Mouse (Mus musculus) liver, embryonic 13.5 days (tissue): Measurements from ENCODE around the gene Tmtc1. TPM values are rescaled to one million over a fixed set of nuclear protein-coding genes. Genes with fewer than 3 reads are reported as not detected.

Source experiments
- ATAC-seq: fragments of 200-750 bp; cut with Nextera tagmentation; 2 replicates; pipeline ENCODE4 v1.8.0; 2017; ENCODE audit warnings: low read depth, mild to moderate bottlenecking, moderate number of reproducible peaks, moderate library complexity
- DNase-seq: peaks from one replicate; pipeline ENCODE4 v3.0.0; 2022
- H3K27ac ChIP-seq: fragments of 300-500 bp; sonication (generic); 2 replicates; pipeline ENCODE4 v1.5.1; 2015; ENCODE audit warnings: moderate library complexity, mild to moderate bottlenecking, inconsistent platforms
- H3K27me3 ChIP-seq: fragments of 300-500 bp; sonication (generic); 2 replicates; pipeline ENCODE4 v1.6.1; 2015; ENCODE audit warnings: mild to moderate bottlenecking, inconsistent platforms
- H3K36me3 ChIP-seq: fragments of 300-500 bp; sonication (generic); 2 replicates; pipeline ENCODE4 v1.6.1; 2015; ENCODE audit warnings: mild to moderate bottlenecking, inconsistent platforms
- H3K4me1 ChIP-seq: fragments of 300-500 bp; sonication (generic); replicated peaks from 2 replicates; pipeline ENCODE4 v1.6.1; 2015; ENCODE audit warnings: inconsistent platforms
- H3K4me2 ChIP-seq: fragments of 300-500 bp; sonication (generic); 2 replicates; pipeline ENCODE4 v1.6.1; 2015; ENCODE audit warnings: inconsistent platforms, mild to moderate bottlenecking, moderate library complexity
- H3K4me3 ChIP-seq: fragments of 300-500 bp; sonication (generic); replicated peaks from 2 replicates; pipeline ENCODE4 v1.5.1; 2015; ENCODE audit warnings: mild to moderate bottlenecking, inconsistent platforms
- H3K9ac ChIP-seq: fragments of 300-500 bp; sonication (generic); 2 replicates; pipeline ENCODE4 v1.6.1; 2015; ENCODE audit warnings: mild to moderate bottlenecking, inconsistent platforms
- H3K9me3 ChIP-seq: fragments of 300-500 bp; sonication (generic); replicated peaks from 2 replicates; pipeline ENCODE4 v1.6.1; 2016; ENCODE audit warnings: inconsistent platforms
- WGBS: fragments of 180-500 bp; shearing (Covaris S2); methylation state at CpG from one replicate; pipeline ENCODE4 v1.1.7; 2015; ENCODE audit not compliant: insufficient replicate concordance; 5-methylcytosine and 5-hydroxymethylcytosine counted together
- polyA plus RNA-seq: library from polyadenylated mRNA; unstranded; fragments of >200 nt; fragmentation: Nextera tagmentation; extraction: Ambion mirVana; gene quantifications from 2 replicates; pipeline ENCODE4 v1.2.1, GENCODE M21; 2015

The Tmtc1 gene
- polyA plus RNA-seq, 1 experiment from 2014 or later, result 0.10 TPM

- peaks cover 73% of the 10 kb centered on the region for H3K36me3 ChIP-seq
- no peak overlapping the region for H3K27ac ChIP-seq
- no peak for DNase-seq
Measured at GRCm38 (mm10) chr6:148199177-148199576, 245.0 kb downstream of the Tmtc1 start.

DNA sequence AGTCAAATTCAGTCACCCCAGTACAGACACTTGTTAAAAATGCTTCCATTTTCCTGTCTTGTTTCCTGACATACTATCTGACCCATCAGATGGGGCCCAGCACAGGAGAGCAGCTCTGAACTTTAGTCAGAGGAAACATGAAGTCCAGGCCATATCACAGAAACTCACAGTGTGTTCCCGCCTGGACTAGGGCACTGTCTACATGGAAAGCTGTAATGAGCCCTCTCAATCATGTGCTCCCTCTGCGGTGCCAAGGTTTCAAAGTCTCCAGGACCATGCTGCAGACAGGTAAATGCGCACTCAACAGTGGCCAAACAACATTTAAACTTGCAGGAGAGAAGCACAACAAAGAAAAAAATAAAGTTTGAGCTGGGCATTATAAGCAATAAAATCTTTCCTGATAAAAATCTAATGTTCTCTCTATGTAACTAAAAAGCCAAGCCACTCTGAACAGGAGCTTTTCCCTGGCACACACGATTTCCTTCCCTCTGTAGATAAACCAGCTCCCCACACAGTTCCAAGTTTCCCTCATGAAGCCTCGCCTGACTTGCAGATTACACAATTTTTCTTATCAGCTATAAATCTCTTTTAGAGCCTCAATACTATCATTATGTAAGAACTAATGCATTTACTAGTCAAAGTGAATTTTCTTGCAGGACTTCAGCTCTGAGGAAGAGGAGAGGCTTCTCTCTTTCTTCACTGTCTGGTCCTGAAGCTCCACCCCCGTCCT lies 250.1 kb downstream of the Tmtc1 start:
- 74% methylated on average over 6 of the region's 6 CpGs for WGBS
- ATAC-seq (no peak), DNase-seq (no peak)
- Histone ChIP-seq H3K27me3 (no peaks in the 10 kb centered on the region), H3K4me3 (no peak overlapping the region), H3K36me3 (peaks cover 74% of the 10 kb centered on the region), H3K27ac (no peak overlapping the region), H3K4me2 (no peak overlapping the region), H3K4me1 (no peaks in the 10 kb centered on the region), H3K9me3 (no peaks in the 10 kb centered on the region), H3K9ac (no peak overlapping the region)

More at GRCm38 (mm10) chr6:148199177-148199576, 245.0 kb downstream of the Tmtc1 start:
- no peak for ATAC-seq
- H3K4me1 ChIP-seq, result no peaks in the 10 kb centered on the region; the same call in 1 of the 2 replicates
- no peak overlapping the region for H3K4me2 ChIP-seq
- WGBS, result 82% methylated on average over 2 of the region's 2 CpGs
- no peak overlapping the region for H3K9ac ChIP-seq
- no peak overlapping the region for H3K4me3 ChIP-seq
- H3K9me3 ChIP-seq, result no peaks in the 10 kb centered on the region
- H3K27me3 ChIP-seq, result no peaks in the 10 kb centered on the region

DNA sequence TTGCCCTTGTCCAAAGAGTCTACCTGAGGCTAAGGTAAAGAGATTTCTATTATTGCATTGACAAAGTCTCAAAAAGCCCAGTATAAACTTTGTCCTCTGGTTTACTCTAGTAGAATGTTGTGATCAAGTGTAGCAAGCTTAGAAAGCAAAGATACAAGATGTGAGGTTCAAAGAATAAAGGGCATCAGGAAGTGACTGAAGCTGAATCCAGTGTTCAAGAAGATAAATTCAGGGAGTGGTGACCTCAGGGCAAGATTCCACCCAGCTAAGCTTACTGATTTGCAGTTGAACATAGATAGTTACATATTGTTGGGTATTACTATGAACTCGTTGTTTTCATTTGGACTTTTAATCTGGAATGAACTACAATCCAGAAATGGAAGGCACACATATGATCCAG lies 258.5 kb downstream of the Tmtc1 start:
- DNase-seq (no peak), ATAC-seq (no peak)
- WGBS, result 68% methylated on average over 1 of the region's 1 CpGs
- Histone ChIP-seq H3K4me1 (no peaks in the 10 kb centered on the region), H3K4me2 (no peak overlapping the region), H3K27ac (no peak overlapping the region), H3K4me3 (no peak overlapping the region), H3K9ac (no peak overlapping the region), H3K36me3 (peaks cover 88% of the 10 kb centered on the region), H3K27me3 (no peaks in the 10 kb centered on the region), H3K9me3 (no peaks in the 10 kb centered on the region)

Other genes with a start within 250 kb of the Tmtc1 start
- 122 and 155 TPM in 2 replicates for gene Ergic2, start 232.0 kb downstream of the Tmtc1 start, polyA plus RNA-seq